Mouse (Mus musculus): Measurements from ENCODE around the gene Cox14. TPM values are rescaled to one million over a fixed set of nuclear protein-coding genes. Genes with fewer than 3 reads are reported as not detected.

The Cox14 gene
- polyA plus RNA-seq, 1 experiment from 2014 or later = 140 TPM

DNA sequence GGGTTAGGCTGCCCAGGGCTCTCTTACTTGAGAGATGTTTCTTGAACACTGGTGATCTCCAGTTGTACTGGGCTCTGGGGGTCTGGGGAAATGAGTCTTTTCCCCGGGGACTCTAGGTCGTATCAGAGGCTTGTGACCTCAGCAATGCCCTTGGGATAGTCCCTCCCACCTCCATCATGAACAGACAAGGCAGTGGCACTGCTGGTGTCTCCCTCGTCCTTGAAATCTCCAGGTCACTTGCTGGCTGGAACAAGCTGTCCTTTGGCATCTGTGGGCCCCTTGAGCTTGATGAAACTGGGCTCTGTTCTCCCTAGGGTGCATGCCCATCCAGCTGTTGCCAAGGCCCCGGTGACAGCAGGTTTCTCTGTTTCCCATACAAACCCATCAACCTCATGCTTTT is 11.2 kb upstream of the Cox14 start:
- H3K9ac ChIP-seq (ENCODE audit: low read length) = no peak overlapping the region
- H3K36me3 ChIP-seq (ENCODE audit: control insufficient read depth, insufficient read depth, low read length) = peaks cover 34% of the 10 kb centered on the region

GRCm38 (mm10) chr15:99714858-99715257 is 10.6 kb upstream of the Cox14 start:
- no peak overlapping the region for H3K9ac ChIP-seq (ENCODE audit: low read length)
- H3K9me3 ChIP-seq (ENCODE audit: control insufficient read depth, low read length) = no peaks in the 10 kb centered on the region
- H3K4me1 ChIP-seq (ENCODE audit: control insufficient read depth, insufficient read depth, low read length) = no peaks in the 10 kb centered on the region
- no peak overlapping the region for H3K4me3 ChIP-seq (ENCODE audit: low read depth, low read length)
- H3K36me3 ChIP-seq (ENCODE audit: control insufficient read depth, insufficient read depth, low read length) = peaks cover 28% of the 10 kb centered on the region
- no peaks in the 10 kb centered on the region for H3K27me3 ChIP-seq (ENCODE audit: control insufficient read depth, insufficient read depth, low read length)
- WGBS = 56% methylated on average over 7 of the region's 7 CpGs
- no peak overlapping the region for H3K4me2 ChIP-seq
- DNase-seq (ENCODE audit: low spot score, missing footprints) (peak; percentile 97), ATAC-seq (ENCODE audit: low FRiP score) (peak; percentile 28; the same call in 1 of the 2 replicates)
- no peak overlapping the region for H3K27ac ChIP-seq (ENCODE audit: low read depth, low read length)

More for the DNA sequence above, 11.2 kb upstream of the Cox14 start:
- Histone ChIP-seq H3K27me3 (ENCODE audit: control insufficient read depth, insufficient read depth, low read length) (no peaks in the 10 kb centered on the region), H3K4me1 (ENCODE audit: control insufficient read depth, insufficient read depth, low read length) (no peaks in the 10 kb centered on the region), H3K9me3 (ENCODE audit: control insufficient read depth, low read length) (no peaks in the 10 kb centered on the region), H3K27ac (ENCODE audit: low read depth, low read length) (no peak overlapping the region), H3K4me3 (ENCODE audit: low read depth, low read length) (no peak overlapping the region), H3K4me2 (no peak overlapping the region)
- 75% methylated on average over 4 of the region's 4 CpGs for WGBS
- no peak for DNase-seq (ENCODE audit: low spot score, missing footprints)
- ATAC-seq (ENCODE audit: low FRiP score) = no peak

DNA sequence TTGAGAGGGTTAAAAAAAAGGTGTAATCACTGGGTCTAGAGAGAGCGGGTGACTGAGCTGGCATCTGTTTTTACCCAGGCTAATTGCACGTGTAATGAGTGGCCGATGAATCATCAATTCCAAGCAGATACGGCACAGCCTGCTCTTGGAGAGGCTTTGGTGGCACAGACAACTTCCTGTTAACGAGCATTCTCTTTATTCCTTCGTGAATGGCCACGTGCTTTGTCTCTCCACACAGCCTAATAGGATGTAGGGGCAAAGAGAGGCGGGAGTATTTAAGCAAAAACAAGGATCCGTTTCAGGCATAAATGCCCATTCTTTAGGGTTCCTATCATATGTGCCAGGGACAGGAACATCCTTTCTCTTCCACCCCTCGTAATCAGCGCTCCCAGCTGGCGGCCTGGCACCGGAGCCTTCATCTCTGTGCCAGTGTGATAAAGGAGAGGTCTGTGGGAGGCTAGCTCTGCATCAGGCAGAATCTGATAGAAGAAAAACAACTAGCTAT is 10.0 kb upstream of the Cox14 start:
- Histone ChIP-seq H3K27ac (ENCODE audit: low read depth, low read length) (no peak overlapping the region), H3K9ac (ENCODE audit: low read length) (no peak overlapping the region), H3K4me2 (no peak overlapping the region), H3K36me3 (ENCODE audit: control insufficient read depth, insufficient read depth, low read length) (peaks cover 24% of the 10 kb centered on the region), H3K4me3 (ENCODE audit: low read depth, low read length) (no peak overlapping the region), H3K9me3 (ENCODE audit: control insufficient read depth, low read length) (no peaks in the 10 kb centered on the region), H3K4me1 (ENCODE audit: control insufficient read depth, insufficient read depth, low read length) (no peaks in the 10 kb centered on the region), H3K27me3 (ENCODE audit: control insufficient read depth, insufficient read depth, low read length) (no peaks in the 10 kb centered on the region)
- DNase-seq (ENCODE audit: low spot score, missing footprints) (no peak), ATAC-seq (ENCODE audit: low FRiP score) (no peak)
- WGBS = 88% methylated on average over 13 of the region's 13 CpGs

- DNase-seq (ENCODE audit: low spot score, missing footprints) (peak; percentile 84), ATAC-seq (ENCODE audit: low FRiP score) (no peak)
- peaks cover 23% of the 10 kb centered on the region for H3K36me3 ChIP-seq (ENCODE audit: control insufficient read depth, insufficient read depth, low read length)
- H3K4me3 ChIP-seq (ENCODE audit: low read depth, low read length) = no peak overlapping the region
- no peaks in the 10 kb centered on the region for H3K9me3 ChIP-seq (ENCODE audit: control insufficient read depth, low read length)
- no peaks in the 10 kb centered on the region for H3K27me3 ChIP-seq (ENCODE audit: control insufficient read depth, insufficient read depth, low read length)
- H3K9ac ChIP-seq (ENCODE audit: low read length) = no peak overlapping the region
- WGBS = 76% methylated on average over 11 of the region's 11 CpGs
- H3K4me2 ChIP-seq = no peak overlapping the region
- H3K27ac ChIP-seq (ENCODE audit: low read depth, low read length) = no peak overlapping the region
- H3K4me1 ChIP-seq (ENCODE audit: control insufficient read depth, insufficient read depth, low read length) = no peaks in the 10 kb centered on the region
These were observed 9.3 kb upstream of the Cox14 start for GRCm38 (mm10) chr15:99715982-99716746.

DNA sequence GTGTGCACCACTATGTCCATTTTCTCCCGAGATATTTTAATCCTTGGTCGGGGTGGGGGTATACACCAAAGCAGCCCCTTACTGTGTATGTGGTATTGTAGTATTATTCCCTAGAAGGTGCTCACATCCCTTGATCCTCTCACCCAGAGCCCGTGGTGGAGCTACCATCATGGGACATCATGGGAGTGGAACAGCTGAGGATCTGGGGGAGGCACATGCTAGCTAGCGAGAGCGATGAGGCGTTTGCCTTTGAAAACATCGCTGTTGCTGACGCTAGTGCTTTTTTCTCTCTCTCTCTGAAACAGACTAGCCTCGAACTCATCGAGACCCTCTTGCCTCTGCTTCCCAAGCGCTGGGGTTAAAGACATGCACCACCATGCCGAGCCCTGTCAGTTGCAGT is 8.6 kb upstream of the Cox14 start:
- H3K36me3 ChIP-seq (ENCODE audit: control insufficient read depth, insufficient read depth, low read length) = peaks cover 17% of the 10 kb centered on the region
- 89% methylated on average over 12 of the region's 12 CpGs for WGBS
- H3K4me3 ChIP-seq (ENCODE audit: low read depth, low read length) = no peak overlapping the region
- no peak overlapping the region for H3K9ac ChIP-seq (ENCODE audit: low read length)
- H3K27ac ChIP-seq (ENCODE audit: low read depth, low read length) = no peak overlapping the region
- no peak overlapping the region for H3K4me2 ChIP-seq
- DNase-seq (ENCODE audit: low spot score, missing footprints) (peak; percentile 79), ATAC-seq (ENCODE audit: low FRiP score) (no peak)
- no peaks in the 10 kb centered on the region for H3K9me3 ChIP-seq (ENCODE audit: control insufficient read depth, low read length)
- H3K27me3 ChIP-seq (ENCODE audit: control insufficient read depth, insufficient read depth, low read length) = no peaks in the 10 kb centered on the region
- H3K4me1 ChIP-seq (ENCODE audit: control insufficient read depth, insufficient read depth, low read length) = no peaks in the 10 kb centered on the region

DNA sequence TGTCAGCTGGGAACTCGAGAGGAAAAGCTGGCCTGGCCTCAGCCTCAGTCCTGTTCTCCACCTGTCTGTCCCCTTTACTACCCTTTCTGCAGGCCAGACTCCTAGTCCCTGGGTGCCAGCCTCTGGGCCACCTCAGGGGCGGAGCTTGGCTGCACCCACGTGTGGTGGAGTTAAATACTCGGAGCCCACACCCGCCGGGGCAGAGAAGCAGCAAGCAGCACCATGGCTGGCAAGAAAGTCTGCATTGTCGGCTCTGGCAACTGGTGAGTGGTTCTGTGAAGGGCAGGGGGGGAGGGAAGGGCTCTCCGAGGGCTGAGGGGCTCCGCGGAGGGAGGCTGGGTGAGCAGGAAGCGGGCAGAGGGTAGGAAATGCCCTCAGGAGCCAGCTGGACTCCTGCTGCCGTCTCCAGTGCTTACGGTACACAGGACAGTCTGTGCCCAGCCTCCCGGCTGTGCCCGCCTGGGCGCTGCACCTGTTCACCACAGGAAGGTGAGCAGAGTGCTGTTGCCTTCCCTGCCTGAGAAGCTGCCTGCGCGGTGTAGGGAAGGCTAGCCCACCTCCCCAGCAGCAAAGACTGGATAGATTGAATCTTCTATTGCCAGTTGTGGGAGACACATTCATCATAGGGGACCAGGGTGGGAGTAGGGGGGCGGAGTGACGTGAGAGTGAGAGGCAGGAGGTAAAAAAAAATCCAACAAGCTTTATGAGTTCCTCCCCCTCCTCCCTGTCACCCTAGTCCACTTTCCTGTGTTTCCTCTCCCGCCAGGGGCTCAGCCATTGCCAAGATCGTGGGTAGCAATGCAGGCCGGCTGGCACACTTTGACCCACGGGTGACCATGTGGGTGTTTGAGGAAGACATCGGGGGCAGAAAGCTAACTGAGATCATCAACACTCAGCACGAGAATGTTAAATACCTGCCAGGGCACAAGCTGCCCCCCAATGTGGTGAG is 7.8 kb upstream of the Cox14 start, which contains the start of gene Gpd1:
TSS of gene Gpd1 (plus strand) at position 130 of the 949 bp plus-strand sequence.
- Histone ChIP-seq H3K4me2 (no peak within 1 kb of the TSS), H3K27me3 (ENCODE audit: control insufficient read depth, insufficient read depth, low read length) (no peaks in the 10 kb centered on the region), H3K9ac (ENCODE audit: low read length) (no peak within 1 kb of the TSS), H3K27ac (ENCODE audit: low read depth, low read length) (no peak within 1 kb of the TSS), H3K36me3 (ENCODE audit: control insufficient read depth, insufficient read depth, low read length) (peaks cover 10% of the 10 kb centered on the region), H3K4me1 (ENCODE audit: control insufficient read depth, insufficient read depth, low read length) (no peaks in the 10 kb centered on the region), H3K4me3 (ENCODE audit: low read depth, low read length) (no peak within 1 kb of the TSS), H3K9me3 (ENCODE audit: control insufficient read depth, low read length) (no peaks in the 10 kb centered on the region)
- DNase-seq (ENCODE audit: low spot score, missing footprints) (peak; percentile 81), ATAC-seq (ENCODE audit: low FRiP score) (no peak)
- WGBS = 70% methylated on average over 26 of the region's 26 CpGs

GRCm38 (mm10) chr15:99718461-99719021 is 6.9 kb upstream of the Cox14 start:
- no peak for ATAC-seq (ENCODE audit: low FRiP score)
- H3K9me3 ChIP-seq (ENCODE audit: control insufficient read depth, low read length) = no peaks in the 10 kb centered on the region
- WGBS = 80% methylated on average over 9 of the region's 9 CpGs
- no peak overlapping the region for H3K9ac ChIP-seq (ENCODE audit: low read length)
- H3K27ac ChIP-seq (ENCODE audit: low read depth, low read length) = no peak overlapping the region
- peak; percentile 66 for DNase-seq (ENCODE audit: low spot score, missing footprints)
- H3K4me2 ChIP-seq = no peak overlapping the region
- H3K4me3 ChIP-seq (ENCODE audit: low read depth, low read length) = no peak overlapping the region
- H3K4me1 ChIP-seq (ENCODE audit: control insufficient read depth, insufficient read depth, low read length) = peaks cover 5% of the 10 kb centered on the region
- H3K27me3 ChIP-seq (ENCODE audit: control insufficient read depth, insufficient read depth, low read length) = no peaks in the 10 kb centered on the region
- peaks cover 6% of the 10 kb centered on the region; the same call in 1 of the 2 replicates for H3K36me3 ChIP-seq (ENCODE audit: control insufficient read depth, insufficient read depth, low read length)

GRCm38 (mm10) chr15:99719865-99720264 is 5.6 kb upstream of the Cox14 start:
- H3K36me3 ChIP-seq (ENCODE audit: control insufficient read depth, insufficient read depth, low read length) = peaks cover 6% of the 10 kb centered on the region; the same call in 1 of the 2 replicates
- no peaks in the 10 kb centered on the region for H3K27me3 ChIP-seq (ENCODE audit: control insufficient read depth, insufficient read depth, low read length)
- DNase-seq (ENCODE audit: low spot score, missing footprints) (peak; percentile 31), ATAC-seq (ENCODE audit: low FRiP score) (no peak)
- H3K4me3 ChIP-seq (ENCODE audit: low read depth, low read length) = no peak overlapping the region
- H3K4me2 ChIP-seq = no peak overlapping the region
- WGBS = 78% methylated on average over 8 of the region's 8 CpGs
- H3K4me1 ChIP-seq (ENCODE audit: control insufficient read depth, insufficient read depth, low read length) = peaks cover 14% of the 10 kb centered on the region
- H3K27ac ChIP-seq (ENCODE audit: low read depth, low read length) = no peak overlapping the region
- H3K9ac ChIP-seq (ENCODE audit: low read length) = no peak overlapping the region
- H3K9me3 ChIP-seq (ENCODE audit: control insufficient read depth, low read length) = no peaks in the 10 kb centered on the region
